Mouse (Mus musculus) stomach, embryonic 16.5 days (tissue): ENCODE measurements at regions not wholly inside any gene's neighbourhood (a gene's known extent, or its start where the extent isn't known, plus 50 kb on each side); places are given as distances from the start of the nearest gene placed in this dataset.

Source experiments
- ATAC-seq: fragments of 200-750 bp; cut with Nextera tagmentation; 2 replicates; pipeline ENCODE4 v1.8.0; 2017; ENCODE audit warnings: moderate number of reproducible peaks, moderate TSS enrichment; ENCODE audit not compliant: insufficient read depth, low FRiP score
- H3K27ac ChIP-seq: fragments of 300-500 bp; sonication (generic); 2 replicates; pipeline ENCODE4 v1.5.1; 2014; ENCODE audit warnings: low read length
- H3K27me3 ChIP-seq: fragments of 300-500 bp; sonication (generic); 2 replicates; pipeline ENCODE4 v1.6.1; 2014; ENCODE audit warnings: low read length, control low read depth, mixed read lengths; ENCODE audit not compliant: control insufficient read depth, insufficient read depth
- H3K36me3 ChIP-seq: fragments of 300-500 bp; sonication (generic); 2 replicates; pipeline ENCODE4 v1.6.1; 2014; ENCODE audit warnings: low read length; ENCODE audit not compliant: control insufficient read depth, insufficient read depth
- H3K4me1 ChIP-seq: fragments of 300-500 bp; sonication (generic); 2 replicates; pipeline ENCODE4 v1.6.1; 2014; ENCODE audit warnings: low read length, control low read depth, mixed read lengths; ENCODE audit not compliant: control insufficient read depth, insufficient read depth
- H3K4me2 ChIP-seq: fragments of 300-500 bp; sonication (generic); 2 replicates; pipeline ENCODE4 v1.6.1; 2014; ENCODE audit warnings: low read depth, low read length, mixed read lengths
- H3K4me3 ChIP-seq: fragments of 300-500 bp; sonication (generic); replicated peaks from 2 replicates; pipeline ENCODE4 v1.5.1; 2014; ENCODE audit warnings: mild to moderate bottlenecking, low read length
- H3K9ac ChIP-seq: fragments of 300-500 bp; sonication (generic); 2 replicates; pipeline ENCODE4 v1.6.1; 2014; ENCODE audit warnings: low read length
- H3K9me3 ChIP-seq: fragments of 300-500 bp; sonication (generic); replicated peaks from 2 replicates; pipeline ENCODE4 v1.6.1; 2016; ENCODE audit warnings: low read length, control low read depth; ENCODE audit not compliant: control insufficient read depth
- WGBS: fragments of 180-500 bp; shearing (Covaris S2); extraction: QIAGEN DNeasy Blood & Tissue Kit; methylation state at CpG from one replicate; pipeline ENCODE4 v1.1.7; 2014; 5-methylcytosine and 5-hydroxymethylcytosine counted together

DNA sequence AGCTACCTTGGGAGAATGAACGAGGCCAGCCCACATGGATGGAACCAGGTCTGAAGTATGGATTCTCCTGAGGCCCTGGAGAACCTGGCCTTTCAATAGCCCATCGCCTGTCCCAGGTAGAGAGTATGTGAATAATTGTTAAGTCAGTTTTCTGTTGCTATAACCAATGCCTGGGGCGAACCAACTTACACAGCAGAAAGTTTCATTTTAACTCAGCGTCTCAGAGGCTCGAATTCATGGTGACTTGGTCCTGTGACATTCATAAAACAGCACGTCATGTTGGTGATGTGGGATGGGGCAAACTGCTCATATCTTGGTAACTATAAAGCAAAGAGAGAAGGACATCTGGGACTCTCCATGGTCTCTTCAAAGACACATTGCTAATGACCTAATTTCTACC, 52.4 kb upstream of the Zmiz1 start:
- no peaks in the 10 kb centered on the region for H3K9me3 ChIP-seq
- H3K4me3 ChIP-seq = no peak overlapping the region
- peaks cover 6% of the 10 kb centered on the region; the same call in 1 of the 2 replicates for H3K4me1 ChIP-seq
- ATAC-seq = no peak
- H3K27ac ChIP-seq = no peak overlapping the region
- no peaks in the 10 kb centered on the region for H3K36me3 ChIP-seq
- 89% methylated on average over 6 of the region's 6 CpGs for WGBS
- H3K4me2 ChIP-seq = no peak overlapping the region
- no peaks in the 10 kb centered on the region for H3K27me3 ChIP-seq
- no peak overlapping the region for H3K9ac ChIP-seq

DNA sequence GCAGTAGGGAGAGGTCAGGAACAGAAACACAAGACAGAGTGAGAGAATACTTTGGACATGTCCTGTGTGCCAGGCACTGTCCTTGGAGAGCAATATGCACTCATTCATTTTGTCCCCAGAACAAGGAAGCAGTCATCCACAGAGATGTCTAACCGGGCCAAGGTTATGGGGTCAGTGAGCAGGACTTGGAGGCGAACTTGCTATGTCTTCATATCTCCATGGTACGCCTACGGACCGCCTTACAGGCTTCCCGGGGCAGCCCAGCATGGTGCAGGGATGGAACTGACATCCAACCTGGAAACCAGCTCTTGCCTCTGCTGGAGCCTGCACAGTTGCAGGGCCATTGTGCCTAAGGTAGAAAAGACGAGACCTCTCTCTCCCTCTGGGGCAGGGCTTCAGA, 51.9 kb upstream of the Zmiz1 start:
- H3K27ac ChIP-seq = no peak overlapping the region
- peaks cover 6% of the 10 kb centered on the region; the same call in 1 of the 2 replicates for H3K4me1 ChIP-seq
- no peak for ATAC-seq
- H3K36me3 ChIP-seq = no peaks in the 10 kb centered on the region
- 88% methylated on average over 7 of the region's 7 CpGs for WGBS
- H3K9me3 ChIP-seq = no peaks in the 10 kb centered on the region
- no peaks in the 10 kb centered on the region for H3K27me3 ChIP-seq
- no peak overlapping the region for H3K4me3 ChIP-seq
- no peak overlapping the region for H3K4me2 ChIP-seq
- H3K9ac ChIP-seq = no peak overlapping the region
